Mouse (Mus musculus) forebrain, embryonic 10.5 days (tissue): Measurements from ENCODE around the gene Htra3. TPM values are rescaled to one million over a fixed set of nuclear protein-coding genes. Genes with fewer than 3 reads are reported as not detected.

Experiments used
- DNase-seq: peaks from one replicate; pipeline ENCODE4 v3.0.0-alpha.2; 2017; ENCODE audit warnings: low spot score; ENCODE audit errors: extremely low spot score
- H3K27ac ChIP-seq: fragments of 300-500 bp; sonication (generic); 2 replicates; pipeline ENCODE4 v1.5.1; 2016; ENCODE audit warnings: mild to moderate bottlenecking
- H3K27me3 ChIP-seq: fragments of 300-500 bp; sonication (generic); 2 replicates; pipeline ENCODE4 v1.6.1; 2016; ENCODE audit warnings: mild to moderate bottlenecking; ENCODE audit not compliant: poor library complexity, severe bottlenecking
- H3K36me3 ChIP-seq: fragments of 300-500 bp; sonication (generic); replicated peaks from 2 replicates; pipeline ENCODE4 v1.6.1; 2016; ENCODE audit warnings: mild to moderate bottlenecking, moderate library complexity
- H3K4me1 ChIP-seq: fragments of 300-500 bp; sonication (generic); 2 replicates; pipeline ENCODE4 v1.6.1; 2016
- H3K4me3 ChIP-seq: fragments of 300-500 bp; sonication (generic); 2 replicates; pipeline ENCODE4 v1.5.1; 2016; ENCODE audit warnings: mild to moderate bottlenecking, moderate library complexity
- H3K9me3 ChIP-seq: fragments of 300-500 bp; sonication (generic); 2 replicates; pipeline ENCODE4 v1.6.1; 2016; ENCODE audit warnings: mild to moderate bottlenecking, moderate library complexity
- WGBS: fragments of 180-500 bp; shearing (Covaris S2); methylation state at CpG from one replicate; pipeline ENCODE4 v1.1.7; 2016; 5-methylcytosine and 5-hydroxymethylcytosine counted together
- polyA plus RNA-seq: library from polyadenylated mRNA; unstranded; fragments of >200 nt; fragmentation: Nextera tagmentation; extraction: Ambion mirVana; gene quantifications from 2 replicates; pipeline ENCODE4 v1.2.1, GENCODE M21; 2016

The Htra3 gene
- polyA plus RNA-seq, 1 experiment from 2014 or later: 3.1 TPM

DNA sequence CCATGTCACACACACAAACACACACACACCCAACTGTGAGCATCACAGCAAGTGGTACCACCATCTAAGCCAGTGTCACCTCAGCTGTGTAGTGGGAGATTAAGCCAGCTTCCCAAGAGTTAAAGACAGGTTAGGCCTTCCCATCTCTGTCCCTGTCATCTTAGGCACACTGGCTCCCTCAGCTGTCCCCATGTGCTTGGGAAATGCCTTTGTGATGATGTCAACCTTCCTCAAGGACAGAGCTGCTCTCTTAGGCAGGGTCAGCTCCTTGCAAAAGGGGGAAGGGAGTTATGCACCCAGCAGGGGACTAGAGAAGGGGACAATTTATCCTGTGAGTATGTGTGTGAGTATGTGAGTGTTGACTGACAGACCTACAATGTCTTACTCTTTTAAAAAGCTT, 9.8 kb upstream of the Htra3 start:
- H3K36me3 ChIP-seq: no peaks in the 10 kb centered on the region
- no peak overlapping the region for H3K27ac ChIP-seq
- H3K27me3 ChIP-seq: no peaks in the 10 kb centered on the region
- H3K4me3 ChIP-seq: no peak overlapping the region
- peaks cover 36% of the 10 kb centered on the region for H3K4me1 ChIP-seq
- no peaks in the 10 kb centered on the region for H3K9me3 ChIP-seq
- no peak for DNase-seq

DNA sequence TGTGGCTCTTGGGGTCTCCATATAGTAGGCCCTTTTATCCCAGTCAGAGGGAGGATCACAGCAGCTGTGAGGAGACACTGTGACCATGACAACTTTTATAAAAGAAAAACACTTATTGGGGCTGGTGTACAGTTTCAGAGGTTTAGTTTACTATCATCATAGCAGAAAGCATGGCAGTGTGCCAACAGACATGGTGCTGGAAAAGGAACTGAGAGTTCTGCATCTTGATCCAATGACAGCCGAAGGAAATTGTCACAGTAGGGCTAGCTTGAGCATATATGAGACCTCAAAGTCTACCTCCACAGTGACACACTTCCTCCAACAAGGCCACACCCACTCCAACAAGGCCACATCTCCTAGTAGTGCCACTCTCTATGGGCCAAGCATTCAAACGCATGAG, 9.3 kb upstream of the Htra3 start:
- H3K36me3 ChIP-seq: no peaks in the 10 kb centered on the region
- H3K4me3 ChIP-seq: no peak overlapping the region
- no peak for DNase-seq
- no peak overlapping the region for H3K27ac ChIP-seq
- H3K4me1 ChIP-seq: peaks cover 39% of the 10 kb centered on the region
- no peaks in the 10 kb centered on the region for H3K27me3 ChIP-seq
- no peaks in the 10 kb centered on the region for H3K9me3 ChIP-seq
- WGBS: 94% methylated on average over 2 of the region's 2 CpGs

DNA sequence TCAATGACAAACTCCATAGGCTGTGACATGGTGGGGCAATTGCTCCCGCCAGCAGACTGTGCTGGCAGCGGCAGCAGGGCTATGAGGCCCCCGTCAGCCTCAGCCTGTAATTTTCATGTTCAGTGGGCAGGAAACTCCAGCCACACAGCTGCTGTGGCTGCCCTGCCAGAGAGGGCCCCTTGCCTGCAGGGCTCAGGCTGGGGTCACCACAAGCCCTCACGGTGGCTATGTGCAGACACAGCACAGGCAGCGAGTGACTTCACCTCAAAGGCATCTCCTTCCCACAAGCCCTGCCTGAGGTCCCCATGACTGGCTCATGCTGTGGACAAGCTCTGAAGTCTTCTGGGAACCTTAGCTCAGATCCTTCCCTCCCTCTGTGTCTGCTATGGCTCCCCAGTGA, 7.5 kb upstream of the Htra3 start:
- Histone ChIP-seq H3K4me1 (peaks cover 39% of the 10 kb centered on the region), H3K36me3 (no peaks in the 10 kb centered on the region), H3K27ac (peak overlapping the region; percentile 21; the same call in 1 of the 2 replicates), H3K27me3 (no peaks in the 10 kb centered on the region), H3K9me3 (no peaks in the 10 kb centered on the region), H3K4me3 (no peak overlapping the region)
- DNase-seq: no peak
- 73% methylated on average over 5 of the region's 5 CpGs for WGBS

DNA sequence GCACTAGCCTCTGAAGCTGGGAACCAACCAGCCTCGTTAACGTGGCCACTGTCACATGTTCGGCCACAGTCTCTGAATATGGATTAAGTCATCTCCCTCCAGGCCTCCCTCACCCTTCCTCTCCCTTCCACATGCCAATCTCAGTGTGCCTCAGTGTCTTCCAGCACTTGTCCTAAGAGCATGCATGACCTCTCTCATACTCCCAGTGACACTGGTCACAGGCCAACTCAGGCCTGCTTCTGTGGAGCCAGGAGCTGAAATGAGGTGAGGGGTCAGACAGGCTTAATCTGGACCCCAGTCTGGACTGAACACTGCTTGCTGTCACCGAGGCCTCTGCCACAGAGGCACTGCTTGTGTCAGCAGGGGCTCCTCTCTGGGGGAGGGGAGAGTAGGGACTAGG, 6.8 kb upstream of the Htra3 start:
- Histone ChIP-seq H3K4me1 (peaks cover 39% of the 10 kb centered on the region), H3K27ac (peak overlapping the region; percentile 40; the same call in 1 of the 2 replicates)

DNA sequence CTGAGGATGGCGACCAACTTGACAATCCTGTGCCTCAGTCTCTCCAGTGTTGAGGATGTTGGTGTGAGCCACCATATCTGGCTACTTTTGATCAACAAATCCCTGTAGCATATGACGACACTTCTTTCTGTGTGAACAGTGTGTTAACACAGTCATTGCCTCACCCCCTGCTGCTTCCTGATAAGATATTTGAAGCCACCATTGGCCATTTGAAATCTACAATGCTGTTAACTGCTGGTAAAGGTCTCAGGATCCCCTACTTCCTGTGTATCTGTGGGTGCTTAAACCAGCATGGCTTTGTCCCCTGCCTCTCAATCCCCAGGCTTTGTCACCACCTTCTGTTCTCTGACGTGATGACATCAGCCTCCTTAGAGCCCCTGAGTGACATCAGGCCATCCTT, 5.5 kb upstream of the Htra3 start:
- peaks cover 16% of the 10 kb centered on the region for H3K27me3 ChIP-seq
- H3K27ac ChIP-seq: no peak overlapping the region
- WGBS: 62% methylated on average over 3 of the region's 3 CpGs
- DNase-seq: no peak
- H3K4me1 ChIP-seq: peaks cover 30% of the 10 kb centered on the region
- H3K9me3 ChIP-seq: no peaks in the 10 kb centered on the region
- H3K36me3 ChIP-seq: no peaks in the 10 kb centered on the region
- H3K4me3 ChIP-seq: no peak overlapping the region

More for the DNA sequence above, 6.8 kb upstream of the Htra3 start:
- Histone ChIP-seq H3K4me3 (no peak overlapping the region), H3K36me3 (no peaks in the 10 kb centered on the region), H3K9me3 (no peaks in the 10 kb centered on the region), H3K27me3 (peaks cover 4% of the 10 kb centered on the region)
- no peak for DNase-seq
- 73% methylated on average over 4 of the region's 4 CpGs for WGBS

DNA sequence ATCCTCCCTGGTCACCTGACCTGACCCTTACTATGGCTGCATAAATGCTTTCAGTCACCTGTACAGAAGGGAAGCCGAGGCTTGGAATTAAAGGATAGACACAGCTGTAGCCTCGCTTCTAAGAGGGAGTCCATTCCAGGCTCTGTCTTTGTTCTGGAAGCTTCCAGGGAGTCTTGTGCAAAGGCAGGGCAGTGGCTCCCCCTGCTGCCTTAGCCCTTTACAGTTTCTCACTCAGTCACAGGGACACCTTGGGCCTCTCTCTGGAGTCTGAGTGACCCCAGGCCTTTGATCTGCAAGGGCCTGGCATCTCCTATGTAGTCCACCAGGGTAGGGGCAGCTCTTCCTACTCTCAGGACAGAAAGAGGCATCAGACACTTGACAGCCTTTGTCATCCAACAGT, 1.4 kb upstream of the Htra3 start:
- peaks cover 16% of the 10 kb centered on the region for H3K4me1 ChIP-seq
- H3K36me3 ChIP-seq: no peaks in the 10 kb centered on the region
- no peak for DNase-seq
- peaks cover 53% of the 10 kb centered on the region for H3K27me3 ChIP-seq
- H3K9me3 ChIP-seq: no peaks in the 10 kb centered on the region
- WGBS: 62% methylated on average over 2 of the region's 2 CpGs
- H3K4me3 ChIP-seq: no peak overlapping the region
- H3K27ac ChIP-seq: no peak overlapping the region

DNA sequence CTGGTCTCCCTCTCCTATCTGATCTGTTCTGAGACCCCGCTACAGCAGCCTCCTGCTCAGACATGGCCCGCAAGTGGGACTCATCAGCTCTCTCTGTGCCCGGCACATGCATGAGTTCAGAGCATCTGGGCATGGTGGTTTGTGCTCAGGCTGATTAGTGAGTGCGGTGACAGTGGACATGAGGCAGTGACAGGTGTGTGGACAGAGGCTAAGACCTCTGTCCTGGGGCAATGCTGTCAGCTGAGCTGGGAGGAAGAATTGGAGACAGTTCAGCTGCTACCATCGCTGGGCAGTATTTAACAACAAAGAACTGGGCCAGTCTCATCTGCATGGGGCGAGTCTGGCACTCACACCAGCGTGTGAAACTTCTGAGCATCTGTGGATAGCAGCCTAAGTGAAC, 2.6 kb downstream of the Htra3 start:
- H3K4me3 ChIP-seq: no peak overlapping the region
- no peak for DNase-seq
- 90% methylated on average over 7 of the region's 7 CpGs for WGBS
- no peaks in the 10 kb centered on the region for H3K36me3 ChIP-seq
- no peaks in the 10 kb centered on the region for H3K9me3 ChIP-seq
- H3K27me3 ChIP-seq: peaks cover 53% of the 10 kb centered on the region
- H3K4me1 ChIP-seq: peaks cover 28% of the 10 kb centered on the region
- no peak overlapping the region for H3K27ac ChIP-seq

DNA sequence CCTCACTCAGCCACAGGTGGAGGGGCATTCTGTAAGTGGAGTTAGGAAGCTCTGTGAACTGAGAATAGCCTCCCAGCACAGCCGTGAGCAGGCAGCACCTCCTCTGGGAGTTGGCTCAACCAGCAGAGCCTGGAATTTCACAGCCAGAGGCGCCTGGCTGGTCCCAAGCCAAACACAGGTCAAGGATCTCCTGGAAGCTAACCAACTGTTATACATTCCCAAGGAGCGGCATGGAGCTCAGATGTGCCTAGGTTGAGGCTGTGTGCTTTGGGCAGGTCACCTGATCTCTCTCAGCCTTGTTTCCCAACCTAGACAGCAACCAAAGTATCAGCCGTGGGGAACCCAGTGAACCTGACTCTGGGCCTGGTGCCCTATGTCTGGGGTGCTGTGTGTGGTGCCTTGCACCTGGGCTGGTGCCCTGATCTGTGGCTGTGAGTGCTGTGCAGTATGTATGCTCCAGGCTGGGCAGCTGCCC, 5.5 kb downstream of the Htra3 start:
- Histone ChIP-seq H3K4me3 (no peak overlapping the region), H3K27ac (peak overlapping the region; percentile 25; the same call in 1 of the 2 replicates), H3K36me3 (no peaks in the 10 kb centered on the region), H3K27me3 (peaks cover 27% of the 10 kb centered on the region), H3K9me3 (no peaks in the 10 kb centered on the region), H3K4me1 (peaks cover 50% of the 10 kb centered on the region)
- DNase-seq: no peak
- WGBS: 77% methylated on average over 4 of the region's 4 CpGs

DNA sequence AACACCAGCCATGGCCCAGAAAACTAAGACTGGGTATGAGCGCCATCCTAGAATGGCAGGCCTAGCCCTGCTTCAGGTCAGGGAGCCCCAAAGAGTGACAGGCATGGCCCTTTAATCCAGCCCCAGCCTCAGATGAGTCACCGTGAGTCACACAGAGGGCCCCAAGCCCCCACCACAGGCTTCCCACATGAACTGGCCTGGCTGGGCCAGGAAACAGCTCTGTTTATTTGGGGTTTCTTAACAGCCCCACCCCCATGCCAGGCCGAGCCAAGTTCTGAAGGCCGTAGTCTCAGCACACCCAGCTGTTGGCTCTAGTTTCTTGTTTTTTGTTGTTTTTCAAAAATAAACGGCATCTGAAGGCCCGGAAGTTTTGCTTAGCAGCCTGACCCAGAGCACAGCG, 6.5 kb downstream of the Htra3 start:
- WGBS: 75% methylated on average over 7 of the region's 7 CpGs
- Histone ChIP-seq H3K27me3 (peaks cover 16% of the 10 kb centered on the region), H3K36me3 (no peaks in the 10 kb centered on the region), H3K4me1 (peaks cover 49% of the 10 kb centered on the region), H3K27ac (peak overlapping the region; percentile 0; the same call in 1 of the 2 replicates), H3K4me3 (no peak overlapping the region), H3K9me3 (no peaks in the 10 kb centered on the region)
- no peak for DNase-seq

DNA sequence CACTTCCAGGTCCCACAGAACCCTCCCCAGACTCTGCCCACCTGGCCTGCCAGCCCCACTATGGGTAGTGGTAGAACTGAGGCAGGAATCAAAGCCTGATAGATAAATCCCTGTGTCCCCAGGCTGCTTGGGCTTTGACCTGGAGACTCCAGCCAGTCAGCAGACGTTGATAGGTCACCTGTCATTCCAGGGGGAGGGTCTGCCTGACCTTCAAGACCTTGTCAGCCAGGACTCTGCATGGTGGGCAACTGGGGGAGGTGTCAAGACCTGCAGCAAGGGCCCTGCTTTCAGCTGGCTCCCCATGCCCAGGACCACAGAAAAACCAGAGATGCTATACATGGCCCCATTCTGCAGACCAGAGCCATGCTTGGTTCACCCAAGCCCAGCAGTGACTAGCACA, 7.0 kb downstream of the Htra3 start:
- no peak for DNase-seq
- Histone ChIP-seq H3K36me3 (no peaks in the 10 kb centered on the region), H3K27me3 (peaks cover 11% of the 10 kb centered on the region), H3K9me3 (no peaks in the 10 kb centered on the region), H3K4me3 (no peak overlapping the region), H3K27ac (peak overlapping the region; percentile 0; the same call in 1 of the 2 replicates), H3K4me1 (peaks cover 49% of the 10 kb centered on the region)
- WGBS: 52% methylated on average over 1 of the region's 1 CpGs

DNA sequence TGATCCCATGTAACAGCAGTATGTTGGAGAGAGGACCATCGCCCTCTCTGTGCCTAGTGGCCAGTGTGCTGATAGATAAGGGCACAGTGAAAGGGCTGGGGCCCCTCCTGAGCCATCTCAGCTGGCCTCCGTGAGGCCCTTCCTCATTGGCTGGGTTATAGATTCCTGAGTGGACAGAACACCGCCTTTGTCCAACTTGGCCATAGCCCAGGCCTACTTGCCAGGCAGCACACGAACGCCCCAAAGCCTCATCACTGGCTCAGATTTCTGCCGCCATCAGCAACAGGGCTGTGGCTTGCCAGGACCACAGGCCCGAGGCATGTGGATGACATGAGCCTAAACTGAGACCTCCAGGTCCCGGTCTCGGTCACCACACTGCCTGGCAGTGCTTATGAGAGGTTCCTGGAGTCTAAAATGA, 8.1 kb downstream of the Htra3 start:
- Histone ChIP-seq H3K4me1 (peaks cover 49% of the 10 kb centered on the region), H3K4me3 (no peak overlapping the region), H3K27ac (peak overlapping the region; percentile 64), H3K36me3 (no peaks in the 10 kb centered on the region), H3K27me3 (peaks cover under 1% of the 10 kb centered on the region; the same call in 1 of the 2 replicates), H3K9me3 (no peaks in the 10 kb centered on the region)
- 76% methylated on average over 9 of the region's 9 CpGs for WGBS
- no peak for DNase-seq

DNA sequence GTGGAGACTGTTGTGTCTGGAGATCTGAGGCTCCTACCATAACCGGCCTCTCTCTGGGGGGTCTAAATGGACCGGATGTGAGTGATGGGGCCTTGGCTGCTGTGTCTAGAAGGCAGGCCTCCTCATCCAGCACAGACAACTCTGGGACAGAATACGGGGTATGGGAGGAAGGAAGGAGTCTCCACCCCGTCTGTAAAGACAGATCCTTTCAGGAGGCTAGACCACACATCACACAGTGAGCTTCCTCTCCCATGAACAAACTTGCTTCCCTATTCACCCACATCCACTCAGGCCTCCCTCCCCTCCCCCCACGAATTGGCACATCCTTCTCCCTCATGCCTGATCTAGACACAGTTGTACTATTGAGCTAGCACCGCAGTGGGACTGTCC, 9.2 kb downstream of the Htra3 start:
- no peaks in the 10 kb centered on the region for H3K36me3 ChIP-seq
- no peak overlapping the region for H3K4me3 ChIP-seq
- H3K9me3 ChIP-seq: no peaks in the 10 kb centered on the region
- no peaks in the 10 kb centered on the region for H3K27me3 ChIP-seq
- DNase-seq: no peak
- peak overlapping the region; percentile 64; the same call in 1 of the 2 replicates for H3K27ac ChIP-seq
- WGBS: 60% methylated on average over 6 of the region's 6 CpGs
- peaks cover 49% of the 10 kb centered on the region for H3K4me1 ChIP-seq

DNA sequence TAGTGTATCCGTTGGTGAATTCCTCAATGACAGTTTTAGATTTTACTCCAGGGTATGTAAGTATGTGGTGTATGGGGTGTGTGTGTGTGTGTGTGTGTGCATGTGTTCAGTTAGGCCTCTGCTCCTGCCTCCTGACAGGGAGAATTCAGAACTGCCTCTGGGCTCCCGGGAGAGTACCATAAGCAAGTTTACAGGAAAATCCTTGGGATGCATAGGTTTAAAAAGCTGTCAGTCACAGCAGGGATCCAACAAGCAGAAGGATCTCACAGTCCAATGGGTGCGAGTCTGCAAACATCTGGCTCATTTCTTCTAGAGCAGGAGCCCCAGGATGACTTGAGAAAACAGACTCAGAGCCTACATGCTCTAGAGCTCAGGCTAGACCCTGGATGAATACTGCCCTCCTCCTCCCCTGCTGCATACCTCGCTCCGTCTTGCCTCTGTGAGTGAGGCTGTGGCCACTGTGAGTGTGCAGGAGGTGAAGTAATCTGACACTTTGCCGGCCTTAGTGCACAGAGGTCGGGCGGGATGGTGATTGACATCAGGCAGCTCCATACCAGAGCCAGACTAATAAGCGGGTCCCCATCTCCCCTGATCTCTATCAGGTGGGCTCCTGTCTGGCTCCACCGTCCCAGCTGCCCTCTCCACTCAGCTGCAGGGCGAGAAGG, 9.7 kb downstream of the Htra3 start:
- peak overlapping the region; percentile 64 for H3K27ac ChIP-seq
- peak; percentile 35 for DNase-seq

More for the DNA sequence above, 9.7 kb downstream of the Htra3 start:
- WGBS: 27% methylated on average over 11 of the region's 11 CpGs
- no peak overlapping the region for H3K4me3 ChIP-seq
- no peaks in the 10 kb centered on the region for H3K36me3 ChIP-seq
- H3K4me1 ChIP-seq: peaks cover 49% of the 10 kb centered on the region
- no peaks in the 10 kb centered on the region for H3K27me3 ChIP-seq
- H3K9me3 ChIP-seq: no peaks in the 10 kb centered on the region
